13 mouse cellular contexts compared by ENCODE assay signal in the genomic region with DNA sequence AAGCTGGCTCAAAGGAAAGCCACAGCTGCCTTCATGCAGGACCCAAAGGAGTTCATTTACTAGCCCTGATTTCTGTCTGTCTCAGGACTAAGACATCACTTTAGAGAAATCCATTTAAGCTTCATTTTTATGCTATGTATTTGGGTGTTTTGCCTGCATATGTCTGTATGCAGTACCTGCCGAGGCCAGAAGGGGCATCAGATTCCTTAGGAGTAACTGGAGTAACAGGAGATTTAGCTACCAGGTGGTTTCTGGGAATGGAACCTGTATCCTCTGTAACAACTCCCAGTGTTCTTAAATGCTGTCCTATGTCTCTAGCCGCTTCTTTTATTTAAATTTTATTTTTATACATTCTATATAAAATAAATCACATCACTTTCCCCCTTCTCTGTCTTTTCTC. TPM values are rescaled to one million over a fixed set of nuclear protein-coding genes. Genes with fewer than 3 reads are reported as not detected.
DNase-seq lines count a peak whose midpoint lies in the region; ATAC-seq and TF ChIP-seq lines count a peak whose summit lies in the region.
"Had no signal": no experiment of that assay in that cellular context is flagged by ENCODE, and none has a peak within 500 bp of the region (broad histone marks: within the 10 kb centered on the region; RNA-seq: fewer than 3 reads in every experiment).

No protein-coding gene starts in this region.

- 53% methylated on average over 2 of the region's 2 CpGs for WGBS in lung, embryonic 14.5 days
- WGBS in lung, adult 2 months: 51% methylated on average over 2 of the region's 2 CpGs
- 52% methylated on average over 2 of the region's 2 CpGs for WGBS in stomach, postnatal 0 days
- WGBS in kidney, embryonic 15.5 days: 51% methylated on average over 2 of the region's 2 CpGs

- H3K36me3 ChIP-seq in lung, embryonic 14.5 days (ENCODE audit: insufficient read depth): no peaks in the 10 kb centered on the region
- H3K36me3 ChIP-seq in stomach, postnatal 0 days (ENCODE audit: control insufficient read depth, insufficient read depth, low read length): no peaks in the 10 kb centered on the region
- peaks cover 5% of the 10 kb centered on the region; the same call in 1 of the 2 replicates for H3K36me3 ChIP-seq in kidney, embryonic 15.5 days

- no peaks in the 10 kb centered on the region for H3K27me3 ChIP-seq in lung, embryonic 14.5 days (ENCODE audit: insufficient read depth, low read length)
- no peaks in the 10 kb centered on the region for H3K27me3 ChIP-seq in stomach, postnatal 0 days (ENCODE audit: control insufficient read depth, insufficient read depth, low read length)
- no peaks in the 10 kb centered on the region for H3K27me3 ChIP-seq in kidney, embryonic 15.5 days
- H3K27me3 ChIP-seq: limb, embryonic 12.5 days; neural tube, embryonic 15.5 days had no signal

- H3K9me3 ChIP-seq in lung, embryonic 14.5 days (ENCODE audit: low read depth, low read length): no peaks in the 10 kb centered on the region; the same call in 1 of the 2 replicates
- peaks cover 4% of the 10 kb centered on the region; the same call in 1 of the 2 replicates for H3K9me3 ChIP-seq in stomach, postnatal 0 days (ENCODE audit: control insufficient read depth, low read length)
- H3K9me3 ChIP-seq in kidney, embryonic 15.5 days (replicated peaks): peaks cover 2% of the 10 kb centered on the region; the same call in 1 of the 2 replicates

- peak; percentile 15 for DNase-seq in embryo, embryonic 10 days (ENCODE audit: low spot score)
- DNase-seq in embryo, embryonic 10.5 days (ENCODE audit: low spot score): no peak
- DNase-seq in lung, embryonic 14.5 days: peak; percentile 10
- DNase-seq in lung, adult 2 months: no peak
- DNase-seq in WW6 (ENCODE audit: low read depth, low spot score): peak; percentile 28
- DNase-seq in stomach, postnatal 0 days (ENCODE audit: low spot score): no peak
- DNase-seq in ovary, postnatal 10 days (ENCODE audit: low spot score): no peak
- DNase-seq: cerebellum, adult 18-20 months; heart, postnatal 10 days had no signal

- no peak overlapping the region for H3K27ac ChIP-seq in lung, embryonic 14.5 days (ENCODE audit: low read depth)
- no peak overlapping the region for H3K27ac ChIP-seq in stomach, postnatal 0 days (replicated peaks)
- H3K27ac ChIP-seq in kidney, embryonic 15.5 days: no peak overlapping the region
- H3K27ac ChIP-seq: limb, embryonic 12.5 days; neural tube, embryonic 15.5 days had no signal

- H3K4me2 ChIP-seq in lung, embryonic 14.5 days: no peak overlapping the region
- H3K4me2 ChIP-seq in stomach, postnatal 0 days (replicated peaks; ENCODE audit: low read depth): no peak overlapping the region
- no peak overlapping the region for H3K4me2 ChIP-seq in kidney, embryonic 15.5 days
- H3K4me2 ChIP-seq: limb, embryonic 12.5 days; midbrain, embryonic 11.5 days; neural tube, embryonic 15.5 days had no signal

- peak; percentile 44 for TF ChIP-seq CTCF in lung, embryonic 14.5 days (IDR thresholded peaks at IDR 0.05; ENCODE audit: low read depth)
- TF ChIP-seq CTCF in lung, adult 2 months (IDR thresholded peaks at IDR 0.05; ENCODE audit: insufficient read depth, low read length): no peak
- peak; percentile 48 for TF ChIP-seq CTCF in stomach, postnatal 0 days (IDR thresholded peaks at IDR 0.05; ENCODE audit: low read depth)

- no peak overlapping the region for H3K4me3 ChIP-seq in lung, embryonic 14.5 days (ENCODE audit: low read depth, low read length)
- no peak overlapping the region for H3K4me3 ChIP-seq in lung, adult 2 months (replicated peaks; ENCODE audit: extremely low read depth, low read depth, low read length)
- no peak overlapping the region for H3K4me3 ChIP-seq in stomach, postnatal 0 days (ENCODE audit: low read depth, low read length)
- no peak overlapping the region for H3K4me3 ChIP-seq in kidney, embryonic 15.5 days (replicated peaks)
- H3K4me3 ChIP-seq: limb, embryonic 12.5 days; neural tube, embryonic 15.5 days had no signal

- no peak for TF ChIP-seq EP300 in stomach, postnatal 0 days (optimal IDR thresholded peaks at IDR 0.05)

- ATAC-seq in lung, embryonic 14.5 days (ENCODE audit: insufficient read depth): no peak
- ATAC-seq in stomach, postnatal 0 days (ENCODE audit: low FRiP score, low TSS enrichment): no peak
- ATAC-seq in kidney, embryonic 15.5 days (replicated peaks; ENCODE audit: low FRiP score): no peak

- no peaks in the 10 kb centered on the region for H3K4me1 ChIP-seq in lung, embryonic 14.5 days (ENCODE audit: insufficient read depth)
- no peaks in the 10 kb centered on the region for H3K4me1 ChIP-seq in lung, adult 2 months (ENCODE audit: control insufficient read depth, insufficient read depth, low read length)
- no peaks in the 10 kb centered on the region for H3K4me1 ChIP-seq in stomach, postnatal 0 days (replicated peaks; ENCODE audit: control insufficient read depth, insufficient read depth)
- no peaks in the 10 kb centered on the region for H3K4me1 ChIP-seq in kidney, embryonic 15.5 days
- H3K4me1 ChIP-seq: limb, embryonic 12.5 days; neural tube, embryonic 15.5 days had no signal

- H3K9ac ChIP-seq in lung, embryonic 14.5 days: no peak overlapping the region
- H3K9ac ChIP-seq in stomach, postnatal 0 days (ENCODE audit: low read length): no peak overlapping the region
- H3K9ac ChIP-seq in kidney, embryonic 15.5 days: no peak overlapping the region
- H3K9ac ChIP-seq: limb, embryonic 12.5 days; neural tube, embryonic 15.5 days had no signal

- no peak for TF ChIP-seq POLR2A in lung, adult 2 months (IDR thresholded peaks at IDR 0.05; ENCODE audit: borderline replicate concordance, extremely low read depth, low read depth, low read length)

RNA-seq across cellular contexts. Expression of a gene that starts 30.5 kb away (rescaled TPM):
- 35.8 and 42.3 TPM in 2 replicates for polyA plus RNA-seq in lung, embryonic 14.5 days (2014; fragmentation: Nextera tagmentation; extraction: Ambion mirVana)
- polyA plus RNA-seq in lung, adult 2 months (2012; rRNA removed): 3.5 and 5.7 TPM in 2 replicates
- 14.6 and 16.0 TPM in 2 replicates for polyA plus RNA-seq in stomach, postnatal 0 days (2015; fragmentation: Nextera tagmentation; extraction: Ambion mirVana)
- 37.4 and 44.4 TPM in 2 replicates for polyA plus RNA-seq in kidney, embryonic 15.5 days (2015; fragmentation: Nextera tagmentation; extraction: Ambion mirVana)

Comparison
In these comparisons a context has a peak if more than half of its experiments do, and no peak if none do; other contexts are left out.
1. DNase-seq: peak in embryo, embryonic 10 days (single experiment), lung, embryonic 14.5 days (single experiment) and WW6 (single experiment); none in embryo, embryonic 10.5 days (single experiment), lung, adult 2 months (single experiment), stomach, postnatal 0 days (single experiment) and ovary, postnatal 10 days (single experiment).